Mouse (Mus musculus) layer of hippocampus, adult 6 months (tissue): ENCODE measurements around the gene Ralgapb. TPM values are rescaled to one million over a fixed set of nuclear protein-coding genes. Genes with fewer than 3 reads are reported as not detected.

Source experiments
- long read RNA-seq, 2 experiments: library from polyadenylated mRNA; unstranded; transcript quantifications; one replicate each; pipeline ENCODE4 v2.0.0; 2019 to 2020
- polyA plus RNA-seq: library from polyadenylated mRNA; unstranded; fragments of <200 nt; fragmentation: Nextera tagmentation; gene quantifications from 2 replicates; pipeline ENCODE4 v1.2.3, GENCODE M21; 2021

Gene Ralgapb
- 7.4 and 7.5 TPM in 2 replicates for polyA plus RNA-seq
- long read RNA-seq, experiment 1, partial matches to known transcripts = 6 of 19 reads
- long read RNA-seq, experiment 1, other reads (novel, unspliced or antisense) = 13 of 19 reads
- long read RNA-seq, experiment 2, full-length matches to known transcripts = 1 of 21 reads
- long read RNA-seq, experiment 2, partial matches to known transcripts = 15 of 21 reads
- long read RNA-seq, experiment 2, other reads (novel, unspliced or antisense) = 5 of 21 reads

GRCm38 (mm10) chr2:158409595-158410021 lies at the start of gene Ralgapb:
Gene Ralgapb, plus strand, starts transcription at chr2:158409848.

GRCm38 (mm10) chr2:158375443-158376122 lies 34.1 kb upstream of the Ralgapb start, which contains the start of gene Snhg11:
Gene Snhg11, plus strand, starts transcription at chr2:158375638.

GRCm38 (mm10) chr2:158501836-158502812 lies 92.5 kb downstream of the Ralgapb start, which contains the start of gene Adig:
Gene Adig, plus strand, starts transcription at chr2:158502612.

GRCm38 (mm10) chr2:158512528-158512927 lies 102.9 kb downstream of the Ralgapb start, which contains the start of gene Arhgap40:
Gene Arhgap40, plus strand, starts transcription at chr2:158512796.

Other genes with a start within 250 kb of the Ralgapb start
- 1.4 and 1.8 TPM in 2 replicates for gene D630003M21Rik, start 180.6 kb upstream of the Ralgapb start, polyA plus RNA-seq
- not detected in 2 replicates for gene Bpi, start 151.8 kb upstream of the Ralgapb start, polyA plus RNA-seq
- 4.2 and 20.3 TPM in 2 replicates for gene Lbp, start 103.4 kb upstream of the Ralgapb start, polyA plus RNA-seq
- 17.3 and 17.7 TPM in 2 replicates for gene Snhg11, start 34.2 kb upstream of the Ralgapb start, polyA plus RNA-seq
- gene Adig, start 92.8 kb downstream of the Ralgapb start, polyA plus RNA-seq = not detected in 2 replicates
- gene Arhgap40, start 102.9 kb downstream of the Ralgapb start, polyA plus RNA-seq = 0.21 and 0.26 TPM in 2 replicates
- gene Slc32a1, start 200.9 kb downstream of the Ralgapb start, polyA plus RNA-seq = 9.0 and 9.1 TPM in 2 replicates
- gene Actr5, start 215.0 kb downstream of the Ralgapb start, polyA plus RNA-seq = 0.68 and 0.75 TPM in 2 replicates